Mouse (Mus musculus): ENCODE data around the gene 1700025G04Rik.

1700025G04Rik gene

GRCm38 (mm10) chr1:152090018-152090553 is at the start of gene 1700025G04Rik:
Gene 1700025G04Rik (minus strand): TSS chr1:152090125.
- DNase-seq (ENCODE audit: low read depth, low spot score): peak; percentile 88

GRCm38 (mm10) chr1:152139496-152139895 is 49.6 kb upstream of the 1700025G04Rik start:
- no peak for DNase-seq (ENCODE audit: low read depth, low spot score)

- no peak for DNase-seq (ENCODE audit: low read depth, low spot score)
Measured at GRCm38 (mm10) chr1:152130029-152130727, 40.3 kb upstream of the 1700025G04Rik start.

GRCm38 (mm10) chr1:152125451-152125850 is 35.5 kb upstream of the 1700025G04Rik start:
- DNase-seq (ENCODE audit: low read depth, low spot score): no peak

- DNase-seq (ENCODE audit: low read depth, low spot score): no peak
Measured at GRCm38 (mm10) chr1:152110123-152110522, 20.2 kb upstream of the 1700025G04Rik start.

GRCm38 (mm10) chr1:152106136-152106535 is 16.2 kb upstream of the 1700025G04Rik start:
- no peak for DNase-seq (ENCODE audit: low read depth, low spot score)

DNA sequence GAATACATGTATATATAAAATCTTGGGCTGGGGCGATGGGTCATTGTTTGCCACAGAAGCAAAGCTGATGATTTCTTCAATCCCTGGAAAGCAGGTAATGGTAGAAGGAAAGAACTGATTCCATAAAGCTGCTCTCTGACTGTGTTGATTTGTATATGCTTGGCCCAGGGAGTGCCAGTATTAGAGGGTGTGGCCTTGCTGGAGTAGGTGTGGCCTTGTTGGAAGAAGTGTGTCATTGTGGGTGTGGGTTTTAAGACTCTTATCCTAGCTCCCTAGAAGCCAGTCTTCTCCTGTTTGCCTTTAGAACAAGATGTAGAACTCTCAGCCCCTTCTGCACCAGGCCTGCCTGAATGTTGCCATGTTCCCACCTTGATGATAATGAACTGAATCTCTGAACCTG is 15.3 kb upstream of the 1700025G04Rik start:
- no peak for DNase-seq (ENCODE audit: low read depth, low spot score)

DNA sequence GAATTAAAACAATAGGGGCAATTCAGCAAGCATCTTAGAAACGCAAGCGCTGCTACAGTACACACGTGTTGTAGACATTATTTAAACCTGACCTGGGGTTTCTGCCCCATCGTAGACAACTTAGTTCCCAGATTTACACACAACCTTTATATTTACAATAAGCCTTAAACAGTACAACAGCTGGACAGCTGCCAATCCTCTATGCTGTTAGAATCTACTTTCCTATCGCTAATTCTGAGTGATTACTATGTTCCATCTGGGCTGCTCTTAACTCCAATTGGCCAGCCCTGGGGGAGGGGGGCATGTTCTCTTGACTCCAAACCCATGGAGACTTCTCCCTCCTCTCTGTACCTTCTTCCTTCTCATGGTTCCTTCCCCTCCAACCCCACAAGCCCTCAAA is 11.8 kb upstream of the 1700025G04Rik start:
- DNase-seq (ENCODE audit: low read depth, low spot score): no peak

DNA sequence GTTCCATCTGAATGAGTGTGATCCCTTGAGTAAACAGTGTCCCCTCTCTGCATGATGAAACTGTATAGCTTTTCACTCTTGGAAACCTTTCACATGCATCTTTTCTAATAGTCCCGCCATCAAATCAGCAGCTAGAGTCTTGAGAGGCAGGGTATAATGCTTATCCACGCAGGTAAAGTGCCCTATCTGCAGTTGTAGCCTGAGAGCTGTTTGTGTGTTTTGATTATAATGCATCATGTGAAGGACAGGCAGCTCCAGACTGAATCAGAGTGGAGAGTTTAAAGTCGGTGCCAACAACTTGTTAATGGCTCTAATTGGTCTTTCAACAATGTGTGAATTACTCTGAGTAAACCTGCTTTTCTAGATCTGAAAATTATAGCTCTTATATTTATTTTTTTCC is 6.1 kb upstream of the 1700025G04Rik start:
- DNase-seq (ENCODE audit: low read depth, low spot score): no peak

DNA sequence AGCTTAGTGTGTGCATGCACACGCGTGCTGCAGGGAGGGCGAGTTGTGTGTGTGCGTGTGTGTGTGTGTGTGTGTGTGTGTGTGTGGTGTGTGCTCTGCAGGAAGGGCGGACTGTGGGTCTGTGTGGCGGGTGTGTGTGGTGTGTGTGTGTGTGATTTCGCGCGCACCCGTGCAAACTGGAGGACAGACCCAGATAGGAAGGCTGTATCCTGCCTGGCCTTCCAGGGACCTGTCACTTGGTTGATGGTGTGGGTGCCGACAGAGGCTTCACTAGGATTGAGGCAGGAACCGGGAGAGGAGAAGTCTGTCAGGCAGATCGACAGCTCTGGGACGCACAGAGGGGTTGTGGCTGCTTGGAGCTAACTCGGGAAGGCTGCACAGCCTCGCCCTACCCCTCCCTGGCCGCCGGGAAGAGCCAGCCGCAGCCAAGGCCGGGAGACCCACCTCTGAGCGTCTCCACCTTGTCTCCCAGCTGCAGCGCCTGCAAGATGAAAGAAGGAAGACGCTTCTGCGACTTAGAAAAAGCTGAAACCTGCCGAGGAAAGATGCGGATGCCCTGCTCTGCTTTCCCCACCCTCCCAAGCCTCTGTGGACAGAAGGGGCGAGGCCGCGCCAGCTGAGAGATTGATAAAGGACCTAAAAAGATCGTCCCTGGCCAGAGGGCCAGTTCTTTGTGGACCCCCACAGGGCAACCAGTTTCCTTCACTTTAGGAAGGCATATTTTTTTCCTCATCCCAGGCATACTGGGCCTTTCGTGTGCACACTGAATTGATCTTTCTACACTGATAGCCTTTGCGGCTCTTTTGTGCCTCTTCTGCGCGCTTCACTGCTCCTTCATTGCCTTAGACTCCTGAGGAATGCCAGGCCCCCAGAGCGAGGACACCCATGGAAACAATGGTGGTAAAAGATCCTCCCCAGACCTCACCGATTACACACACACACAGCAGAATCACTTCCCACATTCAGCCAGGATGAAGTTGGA is 930 bp upstream of the 1700025G04Rik start:
- DNase-seq (ENCODE audit: low read depth, low spot score): peak; percentile 53

DNA sequence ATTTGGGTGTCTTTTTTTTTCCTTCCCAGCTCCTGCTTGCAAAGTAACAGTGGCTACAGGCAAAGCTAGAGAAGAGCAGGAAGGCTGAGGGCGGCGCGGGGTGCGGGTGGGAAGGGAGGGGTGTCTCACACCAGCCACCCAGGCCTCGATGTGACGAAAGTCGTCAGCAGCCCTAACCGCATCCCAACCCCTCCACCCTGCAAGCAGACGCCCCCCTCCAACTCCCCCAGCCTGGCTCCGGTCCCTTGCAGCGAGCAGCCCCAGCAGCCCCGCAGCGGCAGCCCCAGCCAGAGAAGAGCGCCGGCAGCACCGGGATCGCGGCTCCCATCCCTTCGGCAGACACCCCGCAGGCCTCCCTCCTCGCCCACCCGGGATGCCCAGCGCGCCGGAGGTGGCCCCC is 399 bp downstream of the 1700025G04Rik start:
- DNase-seq (ENCODE audit: low read depth, low spot score): peak; percentile 41

GRCm38 (mm10) chr1:152088791-152089401 is 1.0 kb downstream of the 1700025G04Rik start:
- DNase-seq (ENCODE audit: low read depth, low spot score): peak; percentile 60

DNA sequence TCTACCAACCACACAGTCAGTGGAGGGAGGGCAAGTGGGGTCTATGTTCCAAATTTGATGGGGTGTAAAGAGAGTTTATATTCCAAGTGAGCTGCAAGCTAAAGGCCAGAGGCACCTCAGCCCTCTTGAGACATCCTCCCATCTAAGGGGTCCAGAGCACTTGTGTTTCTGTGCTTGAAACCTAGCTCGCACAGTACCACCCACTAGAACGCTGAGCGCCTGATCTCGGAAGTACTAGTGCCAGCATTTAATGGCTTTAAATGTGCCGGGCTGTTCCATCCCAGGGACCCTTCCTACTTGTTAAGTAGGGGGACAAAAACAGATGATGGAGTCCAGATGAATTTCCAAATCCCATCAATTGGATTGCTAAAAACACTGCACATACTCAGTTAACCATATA is 1.9 kb downstream of the 1700025G04Rik start:
- DNase-seq (ENCODE audit: low read depth, low spot score): no peak

- DNase-seq (ENCODE audit: low read depth, low spot score): no peak
Measured at GRCm38 (mm10) chr1:152086951-152087350, 3.0 kb downstream of the 1700025G04Rik start.

- DNase-seq (ENCODE audit: low read depth, low spot score): no peak
Measured at GRCm38 (mm10) chr1:152085561-152085960, 4.4 kb downstream of the 1700025G04Rik start.

GRCm38 (mm10) chr1:152084638-152085345 is 5.1 kb downstream of the 1700025G04Rik start:
- DNase-seq (ENCODE audit: low read depth, low spot score): peak; percentile 24

DNA sequence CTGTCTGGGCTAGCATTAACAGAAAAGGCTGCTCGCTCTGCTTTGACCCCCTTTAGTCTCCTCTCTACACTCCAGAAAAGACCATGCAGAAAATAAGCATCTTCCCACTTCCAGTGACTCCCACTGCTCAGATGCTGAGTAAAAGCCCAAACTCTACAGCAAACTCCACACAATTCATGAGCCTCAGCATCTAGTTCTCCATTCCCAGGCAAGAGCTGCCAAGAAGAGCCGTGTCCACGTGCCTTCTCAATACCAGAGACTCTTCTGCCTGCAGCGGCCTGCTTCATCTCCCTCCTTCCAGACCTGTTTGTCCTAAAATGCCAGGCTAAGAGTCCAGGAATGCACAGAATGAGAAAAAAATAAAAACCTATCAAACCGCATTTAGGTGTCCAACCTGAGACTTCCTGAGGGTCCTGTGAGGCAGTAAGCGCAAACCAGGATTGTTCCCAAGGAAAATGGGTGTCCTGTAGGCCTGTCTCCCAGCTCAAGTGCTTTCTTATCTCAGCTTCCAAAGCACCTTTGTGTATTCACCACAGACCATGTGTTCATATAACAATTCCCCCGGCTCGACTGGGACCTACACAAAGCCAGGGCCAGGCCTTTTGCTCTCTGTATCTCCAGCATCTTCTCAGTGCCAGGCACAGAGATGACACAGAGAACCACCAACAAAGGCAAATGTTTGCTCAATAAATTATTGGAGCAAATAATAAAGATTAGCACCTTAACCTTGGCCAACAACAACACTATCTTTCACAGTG is 7.8 kb downstream of the 1700025G04Rik start:
- no peak for DNase-seq (ENCODE audit: low read depth, low spot score)

DNA sequence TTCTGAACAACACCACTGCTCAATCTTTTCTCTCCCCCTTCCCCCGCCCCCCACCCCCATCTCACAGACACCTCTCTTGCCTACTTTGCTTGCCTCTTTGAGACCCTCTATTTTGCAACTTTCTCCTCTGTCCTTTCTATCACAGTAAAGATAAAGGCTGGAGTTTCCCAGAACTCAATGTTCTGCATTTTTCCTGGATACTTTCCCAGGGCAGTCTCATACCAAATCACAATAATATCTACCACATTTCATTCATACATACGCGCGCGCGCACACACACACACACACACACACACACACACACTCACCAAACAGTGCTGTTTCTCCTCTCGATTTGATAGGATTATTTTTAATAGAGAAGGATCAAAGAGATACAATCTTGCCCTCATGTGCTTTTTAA is 8.8 kb downstream of the 1700025G04Rik start:
- no peak for DNase-seq (ENCODE audit: low read depth, low spot score)

- DNase-seq (ENCODE audit: low read depth, low spot score): no peak
Measured at GRCm38 (mm10) chr1:152080244-152080643, 9.7 kb downstream of the 1700025G04Rik start.

DNA sequence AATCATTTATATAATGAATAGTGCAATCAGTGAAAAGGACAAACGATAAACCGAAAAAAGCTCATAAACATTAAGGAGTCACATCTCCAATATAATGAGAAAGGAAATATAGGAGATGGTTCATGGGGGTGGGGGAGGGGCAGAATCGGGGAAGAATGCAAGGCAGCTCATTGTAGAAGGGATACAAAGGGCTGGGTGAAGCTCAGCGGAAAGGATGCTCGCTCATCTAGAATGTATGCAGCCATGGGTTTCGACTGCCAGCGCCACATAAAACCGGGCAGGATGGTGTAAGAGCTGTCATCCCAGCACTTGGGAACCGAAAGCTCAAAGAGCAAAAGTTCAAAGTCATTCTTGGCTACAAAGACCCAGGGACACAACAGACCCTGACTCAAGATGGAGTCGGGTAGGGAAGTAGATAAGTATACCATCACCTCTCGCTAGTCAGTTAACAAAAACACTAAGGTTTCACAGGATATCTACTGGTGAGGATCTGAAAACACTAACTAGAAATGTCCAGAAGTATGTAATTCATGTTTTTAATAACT is 12.7 kb downstream of the 1700025G04Rik start:
- peak; percentile 43 for DNase-seq (ENCODE audit: low read depth, low spot score)

Data from mesoderm, embryonic 11.5 days (tissue).